Mouse (Mus musculus) forebrain, embryonic 11.5 days (tissue): ENCODE data around the gene Chchd6. TPM values are rescaled to one million over a fixed set of nuclear protein-coding genes. Genes with fewer than 3 reads are reported as not detected.

Source experiments
- ATAC-seq: fragments of 200-750 bp; cut with Nextera tagmentation; replicated peaks from 2 replicates; pipeline ENCODE4 v1.8.0; 2017; ENCODE audit warnings: moderate TSS enrichment; ENCODE audit not compliant: low FRiP score
- DNase-seq: peaks from one replicate; pipeline ENCODE4 v3.0.0-alpha.2; 2017; ENCODE audit warnings: low spot score
- H3K27ac ChIP-seq: fragments of 300-500 bp; sonication (generic); 2 replicates; pipeline ENCODE4 v1.5.1; 2014; ENCODE audit warnings: low read depth, low read length
- H3K27me3 ChIP-seq: fragments of 300-500 bp; sonication (generic); 2 replicates; pipeline ENCODE4 v1.6.1; 2014; ENCODE audit warnings: mild to moderate bottlenecking, low read length, mixed read lengths; ENCODE audit not compliant: control insufficient read depth, insufficient read depth
- H3K36me3 ChIP-seq: fragments of 300-500 bp; sonication (generic); 2 replicates; pipeline ENCODE4 v1.6.1; 2014; ENCODE audit warnings: mild to moderate bottlenecking, low read length, moderate library complexity, mixed read lengths; ENCODE audit not compliant: control insufficient read depth, insufficient read depth
- H3K4me1 ChIP-seq: fragments of 300-500 bp; sonication (generic); replicated peaks from 2 replicates; pipeline ENCODE4 v1.6.1; 2014; ENCODE audit warnings: low read length, mixed read lengths; ENCODE audit not compliant: control insufficient read depth, insufficient read depth
- H3K4me2 ChIP-seq: fragments of 300-500 bp; sonication (generic); 2 replicates; pipeline ENCODE4 v1.6.1; 2014; ENCODE audit warnings: low read depth, mild to moderate bottlenecking, low read length, moderate library complexity, mixed read lengths; ENCODE audit not compliant: severe bottlenecking
- H3K4me3 ChIP-seq: fragments of 300-500 bp; sonication (generic); 2 replicates; pipeline ENCODE4 v1.5.1; 2014; ENCODE audit warnings: low read depth, low read length
- H3K9ac ChIP-seq: fragments of 300-500 bp; sonication (generic); 2 replicates; pipeline ENCODE4 v1.6.1; 2014; ENCODE audit warnings: low read length
- H3K9me3 ChIP-seq: fragments of 300-500 bp; sonication (generic); 2 replicates; pipeline ENCODE4 v1.6.1; 2016; ENCODE audit warnings: low read length, mixed read lengths; ENCODE audit not compliant: control insufficient read depth
- WGBS: fragments of 180-500 bp; shearing (Covaris S2); extraction: QIAGEN DNeasy Blood & Tissue Kit; methylation state at CpG from one replicate; pipeline ENCODE4 v1.1.7; 2014; 5-methylcytosine and 5-hydroxymethylcytosine counted together
- polyA plus RNA-seq: library from polyadenylated mRNA; unstranded; fragments of >200 nt; fragmentation: Nextera tagmentation; extraction: Ambion mirVana; gene quantifications from 2 replicates; pipeline ENCODE4 v1.2.1, GENCODE M21; 2014

The Chchd6 gene
- polyA plus RNA-seq, 1 experiment from 2014 or later = 93.7 TPM

DNA sequence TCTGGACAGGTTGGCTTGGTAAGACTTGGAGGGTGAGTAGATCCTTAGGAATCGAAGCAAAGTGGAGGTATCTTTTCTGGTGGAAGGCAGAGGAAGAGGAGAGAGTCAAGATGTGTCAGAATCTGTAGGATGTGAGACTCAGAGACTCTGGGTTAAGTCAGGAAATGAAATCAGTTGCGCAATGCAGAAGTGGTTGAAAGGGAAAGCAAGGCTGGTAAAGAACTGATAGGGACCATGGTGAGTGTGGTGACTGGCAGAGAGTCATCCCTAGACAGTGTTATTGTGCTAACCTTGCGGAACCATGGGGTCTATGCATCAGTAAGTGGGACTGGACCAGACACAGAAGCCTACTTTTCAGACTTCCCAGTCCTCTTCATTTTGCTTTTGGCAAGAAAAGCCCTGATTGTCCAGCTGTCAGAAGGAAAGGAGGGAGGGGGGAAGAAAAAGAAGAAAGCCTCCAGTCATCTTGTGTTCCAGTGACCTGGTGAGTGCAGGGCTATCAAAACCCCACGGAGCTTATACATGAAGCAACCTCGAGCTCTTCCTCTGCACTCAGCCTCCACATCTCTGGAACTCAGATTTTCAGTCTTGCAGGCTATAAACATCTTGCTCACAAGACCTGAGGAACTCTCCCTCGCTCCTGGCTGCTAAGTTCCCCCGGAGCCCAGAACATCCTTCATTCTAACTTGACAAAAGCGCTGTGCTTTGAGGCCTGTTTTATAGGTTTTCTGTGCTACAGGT lies 32.8 kb upstream of the Chchd6 start:
- no peak overlapping the region for H3K9ac ChIP-seq
- no peaks in the 10 kb centered on the region for H3K9me3 ChIP-seq
- no peak overlapping the region for H3K27ac ChIP-seq
- no peaks in the 10 kb centered on the region for H3K36me3 ChIP-seq
- DNase-seq (no peak), ATAC-seq (no peak)
- no peak overlapping the region for H3K4me3 ChIP-seq
- H3K27me3 ChIP-seq = no peaks in the 10 kb centered on the region
- H3K4me2 ChIP-seq = no peak overlapping the region
- 72% methylated on average over 8 of the region's 8 CpGs for WGBS
- H3K4me1 ChIP-seq = 0 out of 2 replicates have a peak, but pooled peaks cover 2% of the 10 kb centered on the region

DNA sequence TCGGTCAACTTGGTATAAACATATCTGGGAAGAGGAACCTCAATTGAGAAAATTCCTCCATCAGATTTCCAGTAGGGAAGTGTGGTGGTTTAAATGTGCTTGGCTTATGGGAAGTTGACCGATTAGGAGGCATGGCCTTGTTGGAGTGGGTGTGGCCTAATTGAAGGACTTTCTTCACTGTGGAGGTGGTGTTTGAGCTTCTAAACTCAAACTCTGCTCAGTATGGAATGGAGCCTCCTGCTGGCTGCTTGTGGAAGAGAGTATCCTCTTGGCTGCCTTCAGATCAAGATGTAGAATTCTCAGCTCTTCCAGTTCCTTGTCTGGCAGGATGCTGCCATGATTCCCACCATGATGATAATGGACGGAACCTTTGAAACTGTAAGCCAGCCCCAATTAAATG lies 27.2 kb upstream of the Chchd6 start:
- H3K27ac ChIP-seq = no peak overlapping the region
- H3K4me2 ChIP-seq = no peak overlapping the region
- no peaks in the 10 kb centered on the region for H3K36me3 ChIP-seq
- DNase-seq = no peak
- H3K4me1 ChIP-seq = no peaks in the 10 kb centered on the region
- ATAC-seq = no peak
- WGBS = 92% methylated on average over 3 of the region's 3 CpGs
- H3K27me3 ChIP-seq = no peaks in the 10 kb centered on the region
- H3K9ac ChIP-seq = no peak overlapping the region
- H3K9me3 ChIP-seq = no peaks in the 10 kb centered on the region
- no peak overlapping the region for H3K4me3 ChIP-seq

DNA sequence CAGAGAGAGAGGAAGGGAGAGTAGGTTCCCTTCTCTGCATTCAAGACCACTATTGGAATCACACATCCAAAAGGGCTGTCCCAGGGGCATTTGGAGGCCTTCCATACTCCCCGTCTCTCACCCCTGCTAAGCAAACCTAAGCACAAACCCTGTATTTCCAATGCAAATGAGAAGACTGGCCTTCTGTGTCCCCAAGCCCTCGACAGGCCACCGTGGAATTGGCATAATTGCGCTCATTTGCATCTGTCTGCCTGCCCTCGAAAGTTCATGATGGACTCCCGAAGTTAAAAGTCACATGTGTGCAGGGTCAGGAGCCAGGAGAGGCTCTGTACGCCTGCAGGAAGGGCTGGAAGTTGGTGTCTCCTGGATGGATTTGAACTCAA lies 19.9 kb upstream of the Chchd6 start:
- Histone ChIP-seq H3K9ac (no peak overlapping the region), H3K4me2 (no peak overlapping the region), H3K36me3 (no peaks in the 10 kb centered on the region), H3K9me3 (no peaks in the 10 kb centered on the region), H3K4me1 (peaks cover 6% of the 10 kb centered on the region; the same call in 1 of the 2 replicates), H3K4me3 (no peak overlapping the region), H3K27me3 (no peaks in the 10 kb centered on the region), H3K27ac (no peak overlapping the region)
- WGBS = 58% methylated on average over 7 of the region's 7 CpGs
- ATAC-seq (no peak), DNase-seq (no peak)

DNA sequence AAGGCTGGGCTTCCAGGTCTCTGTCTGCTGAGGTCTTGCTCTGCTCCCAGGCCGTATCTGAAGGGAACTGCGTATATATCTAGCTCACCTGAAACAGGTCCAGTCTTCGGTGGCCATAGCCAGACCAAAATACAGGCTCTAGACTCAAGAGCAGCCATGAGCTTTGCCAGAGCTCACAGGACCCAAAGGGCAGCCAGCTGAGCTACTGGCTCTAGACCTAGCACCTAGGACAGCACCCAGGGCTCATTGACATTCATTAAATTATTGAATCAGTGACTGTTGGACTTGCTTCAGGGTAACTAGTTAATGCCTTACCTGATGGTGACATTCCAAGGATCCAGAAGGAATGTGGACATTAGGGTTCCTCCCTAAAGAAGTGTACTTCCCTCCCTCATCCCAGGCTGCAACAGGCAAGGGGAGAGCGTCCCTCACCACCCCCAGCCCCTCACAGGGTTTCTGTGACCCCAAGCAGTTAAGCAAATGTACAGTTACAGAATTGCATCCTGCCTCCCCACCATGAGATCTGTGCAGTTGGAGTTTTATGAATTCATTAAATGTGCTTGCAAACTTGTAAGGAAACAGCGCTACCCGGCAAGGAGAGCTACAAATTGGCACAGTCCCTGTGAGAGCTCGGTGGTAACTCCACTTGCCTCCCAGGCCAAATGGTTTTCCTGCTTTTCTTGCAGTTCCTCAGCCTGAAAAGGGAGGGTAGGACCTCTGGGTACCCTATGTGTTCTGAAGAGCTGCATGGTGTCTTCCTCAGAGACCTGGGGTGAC lies 19.3 kb upstream of the Chchd6 start:
- Histone ChIP-seq H3K4me1 (peaks cover 6% of the 10 kb centered on the region; the same call in 1 of the 2 replicates), H3K27ac (no peak overlapping the region), H3K4me2 (no peak overlapping the region), H3K27me3 (no peaks in the 10 kb centered on the region), H3K36me3 (no peaks in the 10 kb centered on the region), H3K4me3 (no peak overlapping the region), H3K9ac (no peak overlapping the region), H3K9me3 (no peaks in the 10 kb centered on the region)
- WGBS = 80% methylated on average over 7 of the region's 7 CpGs
- DNase-seq (no peak), ATAC-seq (no peak)

DNA sequence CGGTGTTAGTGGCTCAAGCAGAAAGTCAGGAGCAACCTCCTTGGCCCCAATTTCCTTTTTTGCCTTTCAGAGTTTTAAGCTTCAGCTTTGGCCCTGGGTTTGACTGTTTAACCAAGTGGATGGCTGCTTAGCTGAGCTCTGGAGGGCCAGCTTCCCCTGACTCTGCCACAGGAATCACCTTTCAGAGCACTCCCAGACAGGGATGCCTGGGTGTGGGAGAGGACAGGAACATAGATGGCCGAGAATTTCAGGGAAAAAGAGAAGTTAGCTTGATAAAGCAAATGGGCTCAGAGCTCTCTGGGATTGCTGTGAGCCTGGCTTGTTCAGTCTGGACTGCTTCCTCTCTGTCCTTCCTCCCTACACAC lies 18.6 kb upstream of the Chchd6 start:
- H3K27ac ChIP-seq = peak overlapping the region; percentile 91
- H3K4me1 ChIP-seq = peaks cover 6% of the 10 kb centered on the region; the same call in 1 of the 2 replicates
- no peak for DNase-seq
- H3K9ac ChIP-seq = peak overlapping the region; percentile 27
- H3K9me3 ChIP-seq = no peaks in the 10 kb centered on the region
- no peaks in the 10 kb centered on the region for H3K36me3 ChIP-seq
- no peaks in the 10 kb centered on the region for H3K27me3 ChIP-seq
- peak; percentile 45 for ATAC-seq
- no peak overlapping the region for H3K4me3 ChIP-seq
- WGBS = 24% methylated on average over 2 of the region's 2 CpGs
- H3K4me2 ChIP-seq = no peak overlapping the region

DNA sequence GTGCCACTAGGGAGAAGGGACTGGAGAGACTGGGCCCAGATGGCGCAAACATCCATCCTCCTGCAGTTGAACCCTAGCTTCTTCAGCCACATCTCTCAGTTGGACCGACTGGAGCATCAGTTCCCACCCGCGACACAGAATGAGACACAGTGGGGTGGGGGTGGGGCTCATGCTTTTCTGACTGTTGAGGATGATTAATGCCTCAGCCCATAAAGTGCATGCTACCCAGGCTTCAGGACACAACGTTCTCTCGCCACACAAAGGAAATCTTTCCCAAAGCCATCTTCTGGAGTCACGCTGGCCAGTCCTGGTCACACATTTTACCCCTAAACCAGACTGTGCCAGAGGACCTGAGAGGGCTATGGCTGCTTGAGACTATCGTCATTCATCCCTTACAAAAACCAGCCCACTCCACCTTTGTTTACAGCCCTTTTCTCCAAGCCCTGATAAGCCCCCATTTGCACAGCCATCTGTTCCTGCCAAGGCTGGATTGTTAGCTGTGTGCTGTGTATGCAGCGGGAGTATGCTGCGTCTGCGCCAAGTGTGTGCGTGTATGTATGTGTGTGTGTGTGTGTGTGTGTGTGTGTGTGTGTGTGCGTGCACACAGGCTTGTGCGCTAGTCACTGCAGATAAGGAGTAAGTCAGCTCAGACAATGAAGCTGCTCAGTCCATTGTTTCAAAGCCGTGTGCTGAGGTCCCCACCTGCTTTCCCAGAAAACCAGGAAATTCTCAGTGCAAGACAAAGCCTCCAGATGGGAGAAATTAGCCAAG lies 18.1 kb upstream of the Chchd6 start:
- peak overlapping the region; percentile 32 for H3K9ac ChIP-seq
- 54% methylated on average over 15 of the region's 15 CpGs for WGBS
- H3K9me3 ChIP-seq = no peaks in the 10 kb centered on the region
- H3K4me1 ChIP-seq = peaks cover 6% of the 10 kb centered on the region; the same call in 1 of the 2 replicates
- ATAC-seq (peak; percentile 90), DNase-seq (peak; percentile 74)
- H3K4me3 ChIP-seq = no peak overlapping the region
- no peaks in the 10 kb centered on the region for H3K27me3 ChIP-seq
- no peak overlapping the region for H3K4me2 ChIP-seq
- peak overlapping the region; percentile 91 for H3K27ac ChIP-seq
- H3K36me3 ChIP-seq = no peaks in the 10 kb centered on the region

DNA sequence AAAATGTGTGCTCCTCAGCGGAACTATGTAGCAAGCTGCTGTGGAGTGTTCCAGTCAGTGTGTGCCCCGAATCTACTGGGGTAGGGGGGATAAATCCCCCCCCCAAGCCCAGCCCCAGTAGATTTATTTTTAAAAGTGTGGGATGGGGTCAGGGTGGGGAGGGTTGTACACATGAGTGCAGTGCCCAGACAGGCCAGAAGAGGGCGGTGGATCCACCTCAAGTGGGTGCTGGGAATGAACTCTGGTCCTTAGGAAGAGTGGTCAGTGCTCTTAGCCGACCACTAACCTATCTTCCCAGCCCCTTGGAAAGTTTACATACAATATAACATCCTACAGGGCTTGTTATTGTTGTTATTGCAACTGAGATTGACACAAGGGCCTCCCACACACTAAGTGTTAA lies 12.5 kb upstream of the Chchd6 start:
- no peak overlapping the region for H3K9ac ChIP-seq
- no peaks in the 10 kb centered on the region for H3K36me3 ChIP-seq
- 52% methylated on average over 4 of the region's 4 CpGs for WGBS
- H3K4me2 ChIP-seq = no peak overlapping the region
- H3K4me3 ChIP-seq = no peak overlapping the region
- no peak for DNase-seq
- no peaks in the 10 kb centered on the region for H3K4me1 ChIP-seq
- H3K27me3 ChIP-seq = no peaks in the 10 kb centered on the region
- H3K27ac ChIP-seq = no peak overlapping the region
- H3K9me3 ChIP-seq = no peaks in the 10 kb centered on the region
- no peak for ATAC-seq

DNA sequence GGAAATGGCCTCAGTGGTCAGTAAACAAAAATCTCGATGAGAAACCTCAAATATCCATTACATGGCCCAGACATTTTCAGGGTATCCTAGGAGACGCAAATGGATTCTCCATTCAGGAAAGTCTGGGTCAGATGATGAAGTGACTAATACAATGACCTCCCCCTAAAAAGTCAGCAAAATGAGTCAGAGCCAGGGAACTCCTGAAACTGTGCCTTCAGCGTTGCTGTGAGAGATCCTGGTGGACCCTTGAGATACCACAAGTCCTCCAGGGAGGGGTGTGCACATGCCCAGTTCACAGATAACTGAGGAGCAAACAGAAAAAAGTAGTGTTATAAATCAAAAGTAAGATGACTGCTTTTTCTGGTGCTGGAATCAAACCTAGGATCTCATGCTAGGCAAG lies 10.6 kb upstream of the Chchd6 start:
- Histone ChIP-seq H3K9me3 (no peaks in the 10 kb centered on the region), H3K36me3 (no peaks in the 10 kb centered on the region), H3K4me2 (no peak overlapping the region), H3K9ac (no peak overlapping the region), H3K4me3 (no peak overlapping the region), H3K27ac (no peak overlapping the region), H3K4me1 (no peaks in the 10 kb centered on the region), H3K27me3 (no peaks in the 10 kb centered on the region)
- DNase-seq = no peak
- WGBS = 75% methylated on average over 3 of the region's 3 CpGs
- no peak for ATAC-seq
